Mouse (Mus musculus) central nervous system, embryonic 14 days (tissue): ENCODE results near the gene Rpia. TPM values are rescaled to one million over a fixed set of nuclear protein-coding genes. Genes with fewer than 3 reads are reported as not detected.

Experiments used
- polyA plus RNA-seq: library from polyadenylated mRNA; depleted of rRNA; stranded (reverse); fragments of >200 nt; gene quantifications from 2 replicates; pipeline ENCODE4 v1.2.3, GENCODE M21; 2012; rRNA removed

Rpia gene
- 26.2 and 31.6 TPM in 2 replicates for polyA plus RNA-seq

GRCm38 (mm10) chr6:70791824-70792535 is at the start of gene Rpia:
Gene Rpia, minus strand, starts transcription at chr6:70792232.

Other genes with a start within 250 kb of the Rpia start
- gene Eif2ak3, start 52.3 kb upstream of the Rpia start, polyA plus RNA-seq = 20.0 and 21.2 TPM in 2 replicates
- gene Tex37, start 126.7 kb upstream of the Rpia start, polyA plus RNA-seq = not detected in 2 replicates
- gene Foxi3, start 164.3 kb upstream of the Rpia start, polyA plus RNA-seq = 0.11 TPM in 1 of 2 replicates, not detected in the other